Mouse (Mus musculus) heart, embryonic 14.5 days (tissue): ENCODE measurements around the gene Gars. TPM values are rescaled to one million over a fixed set of nuclear protein-coding genes. Genes with fewer than 3 reads are reported as not detected.

Experiments
- ATAC-seq: fragments of 200-750 bp; cut with Nextera tagmentation; 2 replicates; pipeline ENCODE4 v1.8.0; 2017; ENCODE audit warnings: low read depth, moderate TSS enrichment; ENCODE audit not compliant: insufficient number of reproducible peaks, insufficient read depth, low FRiP score
- H3K27ac ChIP-seq, 2 experiments: fragments of 200-500 bp in 1 of 2; fragments of 300-500 bp in 1 of 2; sonication (generic) in 1 of 2; replicated peaks in 1 of 2; 2 replicates each; pipeline ENCODE4 v1.5.1; 2012 to 2014; ENCODE audit warnings: low read depth in 2 of 2, low read length in 2 of 2, control low read depth in 1 of 2, mild to moderate bottlenecking in 1 of 2, mixed read lengths in 1 of 2; ENCODE audit not compliant: control insufficient read depth in 1 of 2, insufficient read depth in 1 of 2
- H3K27me3 ChIP-seq: fragments of 300-500 bp; sonication (generic); 2 replicates; pipeline ENCODE4 v1.6.1; 2014; ENCODE audit warnings: mild to moderate bottlenecking, low read length, control low read depth; ENCODE audit not compliant: control insufficient read depth, insufficient read depth
- H3K36me3 ChIP-seq: fragments of 300-500 bp; sonication (generic); 2 replicates; pipeline ENCODE4 v1.6.1; 2014; ENCODE audit warnings: mild to moderate bottlenecking, control low read depth, low read length, mixed read lengths; ENCODE audit not compliant: control insufficient read depth, insufficient read depth
- H3K4me1 ChIP-seq, 2 experiments: fragments of 200-500 bp in 1 of 2; fragments of 300-500 bp in 1 of 2; sonication (generic) in 1 of 2; 2 replicates each; pipeline ENCODE4 v1.6.1; 2012 to 2014; ENCODE audit warnings: low read length in 2 of 2, control low read depth in 1 of 2, mixed read lengths in 1 of 2; ENCODE audit not compliant: control insufficient read depth in 2 of 2, insufficient read depth in 2 of 2
- H3K4me2 ChIP-seq: fragments of 300-500 bp; sonication (generic); 2 replicates; pipeline ENCODE4 v1.6.1; 2014; ENCODE audit warnings: mild to moderate bottlenecking, low read length
- H3K4me3 ChIP-seq, 2 experiments: fragments of 200-500 bp in 1 of 2; fragments of 300-500 bp in 1 of 2; sonication (generic) in 1 of 2; 2 replicates each; pipeline ENCODE4 v1.5.1; 2012 to 2014; ENCODE audit warnings: low read length in 2 of 2, mild to moderate bottlenecking in 2 of 2, control low read depth in 1 of 2, low read depth in 1 of 2, moderate library complexity in 1 of 2; ENCODE audit not compliant: control insufficient read depth in 1 of 2, insufficient read depth in 1 of 2
- H3K9ac ChIP-seq: fragments of 300-500 bp; sonication (generic); 2 replicates; pipeline ENCODE4 v1.6.1; 2014; ENCODE audit warnings: mild to moderate bottlenecking, low read length
- H3K9me3 ChIP-seq: fragments of 300-500 bp; sonication (generic); 2 replicates; pipeline ENCODE4 v1.6.1; 2016; ENCODE audit warnings: low read length, control low read depth; ENCODE audit not compliant: control insufficient read depth
- WGBS: fragments of 180-500 bp; shearing (Covaris S2); extraction: QIAGEN DNeasy Blood & Tissue Kit; methylation state at CpG from one replicate; pipeline ENCODE4 v1.1.7; 2014; 5-methylcytosine and 5-hydroxymethylcytosine counted together
- polyA plus RNA-seq: library from polyadenylated mRNA; unstranded; fragments of >200 nt; fragmentation: Nextera tagmentation; extraction: Ambion mirVana; gene quantifications from 2 replicates; pipeline ENCODE4 v1.2.1, GENCODE M21; 2014

Gars gene
- polyA plus RNA-seq, 1 experiment from 2014 or later = 149 TPM

- no peaks in the 10 kb centered on the region for H3K36me3 ChIP-seq
- H3K9me3 ChIP-seq = no peaks in the 10 kb centered on the region
- H3K27me3 ChIP-seq = no peaks in the 10 kb centered on the region
- peaks cover 2 to 12% of the 10 kb centered on the region in 2 experiments for H3K4me1 ChIP-seq
- no peak overlapping the region for H3K4me2 ChIP-seq
- H3K27ac ChIP-seq = no peak overlapping the region
- WGBS = 49% methylated on average over 5 of the region's 5 CpGs
- H3K9ac ChIP-seq = no peak overlapping the region
- no peak for ATAC-seq
- no peak overlapping the region for H3K4me3 ChIP-seq
Observed at GRCm38 (mm10) chr6:55098030-55098429, 60.2 kb downstream of the Gars start.

GRCm38 (mm10) chr6:55098603-55099002 is 60.8 kb downstream of the Gars start:
- no peak overlapping the region for H3K27ac ChIP-seq
- H3K9me3 ChIP-seq = no peaks in the 10 kb centered on the region
- no peak for ATAC-seq
- H3K36me3 ChIP-seq = no peaks in the 10 kb centered on the region
- 73% methylated on average over 5 of the region's 5 CpGs for WGBS
- H3K9ac ChIP-seq = no peak overlapping the region
- H3K4me2 ChIP-seq = no peak overlapping the region
- no peak overlapping the region for H3K4me3 ChIP-seq
- H3K4me1 ChIP-seq = peaks cover 2 to 12% of the 10 kb centered on the region in 2 experiments
- no peaks in the 10 kb centered on the region for H3K27me3 ChIP-seq

- H3K27ac ChIP-seq = no peak overlapping the region
- no peak for ATAC-seq
- no peak overlapping the region for H3K9ac ChIP-seq
- 11% methylated on average over 7 of the region's 7 CpGs for WGBS
- no peaks in the 10 kb centered on the region for H3K9me3 ChIP-seq
- H3K4me2 ChIP-seq = no peak overlapping the region
- H3K4me1 ChIP-seq = no peaks in the 10 kb centered on the region
- no peak overlapping the region for H3K4me3 ChIP-seq
- no peaks in the 10 kb centered on the region for H3K36me3 ChIP-seq
- H3K27me3 ChIP-seq = peaks cover 2% of the 10 kb centered on the region; the same call in 1 of the 2 replicates
Observed at GRCm38 (mm10) chr6:55108358-55108757, 70.6 kb downstream of the Gars start.

- Histone ChIP-seq H3K27me3 (peaks cover 69% of the 10 kb centered on the region), H3K36me3 (no peaks in the 10 kb centered on the region), H3K4me3 (peak overlapping the region; percentile 58 to 64), H3K27ac (no peak overlapping the region), H3K9me3 (no peaks in the 10 kb centered on the region), H3K9ac (peak overlapping the region; percentile 66), H3K4me1 (peaks cover 0 to 13% of the 10 kb centered on the region in 2 experiments; a peak in 2 of 4 replicates), H3K4me2 (peak overlapping the region; percentile 95)
- ATAC-seq = no peak
- under 1% methylated on average over 67 of the region's 68 CpGs for WGBS
Observed at GRCm38 (mm10) chr6:55117325-55118109, 79.7 kb downstream of the Gars start.

- no peak overlapping the region for H3K27ac ChIP-seq
- H3K9me3 ChIP-seq = no peaks in the 10 kb centered on the region
- 36% methylated on average over 4 of the region's 4 CpGs for WGBS
- no peak; the same call in 1 of the 2 replicates for ATAC-seq
- 0 out of 4 replicates have a peak, but pooled peaks cover 0 to 2% of the 10 kb centered on the region in 2 experiments for H3K4me1 ChIP-seq
- no peak overlapping the region for H3K4me3 ChIP-seq
- H3K9ac ChIP-seq = no peak overlapping the region
- H3K36me3 ChIP-seq = no peaks in the 10 kb centered on the region
- H3K27me3 ChIP-seq = peaks cover 20% of the 10 kb centered on the region
- no peak overlapping the region for H3K4me2 ChIP-seq
Observed at GRCm38 (mm10) chr6:55123056-55123455, 85.2 kb downstream of the Gars start.

- 71% methylated on average over 5 of the region's 5 CpGs for WGBS
Observed at GRCm38 (mm10) chr6:55126576-55126975, 88.8 kb downstream of the Gars start.

GRCm38 (mm10) chr6:55128391-55128790 is 90.6 kb downstream of the Gars start:
- Histone ChIP-seq H3K4me3 (no peak overlapping the region), H3K9ac (no peak overlapping the region), H3K27me3 (no peaks in the 10 kb centered on the region), H3K4me1 (peaks cover 32% of the 10 kb centered on the region in 2 experiments), H3K9me3 (no peaks in the 10 kb centered on the region), H3K27ac (no peak overlapping the region), H3K4me2 (no peak overlapping the region), H3K36me3 (no peaks in the 10 kb centered on the region)
- no peak for ATAC-seq

More at GRCm38 (mm10) chr6:55126576-55126975, 88.8 kb downstream of the Gars start:
- H3K4me2 ChIP-seq = no peak overlapping the region
- no peaks in the 10 kb centered on the region for H3K36me3 ChIP-seq
- no peak for ATAC-seq
- no peaks in the 10 kb centered on the region for H3K9me3 ChIP-seq
- H3K4me1 ChIP-seq = peaks cover 14 to 18% of the 10 kb centered on the region in 2 experiments
- no peak overlapping the region for H3K9ac ChIP-seq
- H3K27me3 ChIP-seq = no peaks in the 10 kb centered on the region
- H3K4me3 ChIP-seq = no peak overlapping the region
- H3K27ac ChIP-seq = no peak overlapping the region
